15 mouse cellular contexts compared by ENCODE assay signal in genomic region chr4:155083553-155083952, GRCm38 (mm10). TPM values are rescaled to one million over a fixed set of nuclear protein-coding genes. Genes with fewer than 3 reads are reported as not detected.
DNase-seq lines count a peak whose midpoint lies in the region; ATAC-seq and TF ChIP-seq lines count a peak whose summit lies in the region.
"Had no signal": no experiment of that assay in that cellular context is flagged by ENCODE, and none has a peak within 500 bp of the region (broad histone marks: within the 10 kb centered on the region; RNA-seq: fewer than 3 reads in every experiment).

No protein-coding gene starts in this region.

- DNase-seq in hindbrain, embryonic 11.5 days (ENCODE audit: low spot score): no peak
- DNase-seq in hindbrain, postnatal 0 days (ENCODE audit: low spot score): no peak
- no peak for DNase-seq in midbrain, postnatal 0 days (ENCODE audit: low spot score)
- DNase-seq in midbrain, embryonic 14.5 days: no peak
- DNase-seq in liver, embryonic 11.5 days (ENCODE audit: low spot score): no peak
- DNase-seq in stomach, postnatal 0 days (ENCODE audit: low spot score): no peak
- no peak for DNase-seq in left cerebral cortex, postnatal 25 days (ENCODE audit: low spot score in 2 of 2)
- DNase-seq in urinary bladder, adult 2 months (ENCODE audit: low spot score): no peak
- DNase-seq: adrenal gland, postnatal 36 days; heart, adult 11 months; heart, postnatal 10 days; right cerebral cortex, postnatal 25 days had no signal

- WGBS in hindbrain, embryonic 11.5 days: 86% methylated on average over 4 of the region's 4 CpGs
- WGBS in hindbrain, postnatal 0 days: 94% methylated on average over 4 of the region's 4 CpGs
- WGBS in midbrain, postnatal 0 days: 96% methylated on average over 4 of the region's 4 CpGs
- WGBS in midbrain, embryonic 14.5 days: 91% methylated on average over 4 of the region's 4 CpGs
- 87% methylated on average over 4 of the region's 4 CpGs for WGBS in liver, embryonic 11.5 days
- WGBS in stomach, postnatal 0 days: 74% methylated on average over 4 of the region's 4 CpGs

- H3K4me2 ChIP-seq in hindbrain, embryonic 11.5 days (replicated peaks; ENCODE audit: low read depth, low read length): no peak overlapping the region
- H3K4me2 ChIP-seq in hindbrain, postnatal 0 days (ENCODE audit: low read depth, low read length): no peak overlapping the region
- no peak overlapping the region for H3K4me2 ChIP-seq in midbrain, postnatal 0 days (ENCODE audit: low read depth, low read length, poor library complexity, severe bottlenecking)
- no peak overlapping the region for H3K4me2 ChIP-seq in midbrain, embryonic 14.5 days (ENCODE audit: low read length)
- H3K4me2 ChIP-seq in liver, embryonic 11.5 days: 0 out of 2 replicates have a peak overlapping the region, but pooled peaks have one; percentile 7
- no peak overlapping the region for H3K4me2 ChIP-seq in stomach, postnatal 0 days (replicated peaks; ENCODE audit: low read depth)

- H3K4me1 ChIP-seq in hindbrain, embryonic 11.5 days (replicated peaks; ENCODE audit: control insufficient read depth, insufficient read depth, low read length): peaks cover 5% of the 10 kb centered on the region
- peaks cover 14% of the 10 kb centered on the region for H3K4me1 ChIP-seq in hindbrain, postnatal 0 days (ENCODE audit: insufficient read depth, low read length)
- peaks cover 10% of the 10 kb centered on the region for H3K4me1 ChIP-seq in midbrain, postnatal 0 days (ENCODE audit: insufficient read depth, low read length)
- peaks cover 24% of the 10 kb centered on the region for H3K4me1 ChIP-seq in midbrain, embryonic 14.5 days (ENCODE audit: control insufficient read depth, insufficient read depth, low read length)
- H3K4me1 ChIP-seq in liver, embryonic 11.5 days (replicated peaks; ENCODE audit: control insufficient read depth, insufficient read depth, low read length): peaks cover 25% of the 10 kb centered on the region
- peaks cover 7% of the 10 kb centered on the region for H3K4me1 ChIP-seq in stomach, postnatal 0 days (replicated peaks; ENCODE audit: control insufficient read depth, insufficient read depth)

- TF ChIP-seq CTCF in hindbrain, postnatal 0 days (IDR thresholded peaks at IDR 0.05; ENCODE audit: low read depth): no peak
- TF ChIP-seq CTCF in midbrain, postnatal 0 days (IDR thresholded peaks at IDR 0.05): 0 out of 2 replicates have a peak, but pooled peaks have one; percentile 11
- TF ChIP-seq CTCF in stomach, postnatal 0 days (IDR thresholded peaks at IDR 0.05; ENCODE audit: low read depth): 0 out of 2 replicates have a peak, but pooled peaks have one; percentile 5

- no peak overlapping the region for H3K4me3 ChIP-seq in hindbrain, embryonic 11.5 days (ENCODE audit: low read depth, low read length)
- no peak overlapping the region for H3K4me3 ChIP-seq in hindbrain, postnatal 0 days (ENCODE audit: low read length)
- H3K4me3 ChIP-seq in midbrain, postnatal 0 days (ENCODE audit: low read depth, low read length): no peak overlapping the region
- no peak overlapping the region for H3K4me3 ChIP-seq in midbrain, embryonic 14.5 days (replicated peaks; ENCODE audit: low read depth, low read length)
- H3K4me3 ChIP-seq in liver, embryonic 11.5 days (ENCODE audit: low read depth, low read length): no peak overlapping the region
- H3K4me3 ChIP-seq in stomach, postnatal 0 days (ENCODE audit: low read depth, low read length): no peak overlapping the region
- H3K4me3 ChIP-seq: erythroblast, embryonic 14.5 days had no signal

- H3K27me3 ChIP-seq in hindbrain, embryonic 11.5 days (ENCODE audit: control insufficient read depth, insufficient read depth, low read length): no peaks in the 10 kb centered on the region
- H3K27me3 ChIP-seq in hindbrain, postnatal 0 days (ENCODE audit: insufficient read depth, low read length): no peaks in the 10 kb centered on the region
- H3K27me3 ChIP-seq in midbrain, postnatal 0 days (ENCODE audit: insufficient read depth, low read length): no peaks in the 10 kb centered on the region
- H3K27me3 ChIP-seq in midbrain, embryonic 14.5 days (ENCODE audit: control insufficient read depth, insufficient read depth, low read length): no peaks in the 10 kb centered on the region
- no peaks in the 10 kb centered on the region for H3K27me3 ChIP-seq in liver, embryonic 11.5 days (replicated peaks; ENCODE audit: control insufficient read depth, insufficient read depth, low read length)
- no peaks in the 10 kb centered on the region for H3K27me3 ChIP-seq in stomach, postnatal 0 days (ENCODE audit: control insufficient read depth, insufficient read depth, low read length)
- H3K27me3 ChIP-seq: lung, embryonic 15.5 days had no signal

- no peak for ATAC-seq in hindbrain, embryonic 11.5 days (ENCODE audit: low FRiP score)
- no peak for ATAC-seq in hindbrain, postnatal 0 days
- no peak for ATAC-seq in midbrain, postnatal 0 days (ENCODE audit: low FRiP score)
- ATAC-seq in midbrain, embryonic 14.5 days (ENCODE audit: low FRiP score, low TSS enrichment): no peak
- no peak for ATAC-seq in liver, embryonic 11.5 days (replicated peaks; ENCODE audit: low FRiP score)
- no peak for ATAC-seq in stomach, postnatal 0 days (ENCODE audit: low FRiP score, low TSS enrichment)

- H3K9ac ChIP-seq in hindbrain, embryonic 11.5 days (ENCODE audit: low read depth, low read length): 0 out of 2 replicates have a peak overlapping the region, but pooled peaks have one; percentile 15
- no peak overlapping the region for H3K9ac ChIP-seq in hindbrain, postnatal 0 days (replicated peaks; ENCODE audit: low read length)
- no peak overlapping the region for H3K9ac ChIP-seq in midbrain, postnatal 0 days (replicated peaks; ENCODE audit: low read length, poor library complexity, severe bottlenecking)
- H3K9ac ChIP-seq in midbrain, embryonic 14.5 days (replicated peaks; ENCODE audit: low read length): no peak overlapping the region
- H3K9ac ChIP-seq in liver, embryonic 11.5 days (ENCODE audit: low read depth, low read length): no peak overlapping the region
- H3K9ac ChIP-seq in stomach, postnatal 0 days (ENCODE audit: low read length): no peak overlapping the region
- H3K9ac ChIP-seq: lung, embryonic 15.5 days had no signal

- intact Hi-C loops in left cerebral cortex, postnatal 25 days (cut with DNase I): no loop called here

- H3K27ac ChIP-seq in hindbrain, embryonic 11.5 days (ENCODE audit: low read depth, low read length): no peak overlapping the region
- H3K27ac ChIP-seq in hindbrain, postnatal 0 days: no peak overlapping the region
- no peak overlapping the region for H3K27ac ChIP-seq in midbrain, postnatal 0 days (ENCODE audit: low read depth, low read length)
- H3K27ac ChIP-seq in midbrain, embryonic 14.5 days (replicated peaks; ENCODE audit: low read depth, low read length): no peak overlapping the region
- H3K27ac ChIP-seq in liver, embryonic 11.5 days (ENCODE audit: low read depth, low read length): no peak overlapping the region; the same call in 1 of the 2 replicates
- 0 out of 2 replicates have a peak overlapping the region, but pooled peaks have one; percentile 4 for H3K27ac ChIP-seq in stomach, postnatal 0 days (replicated peaks)
- H3K27ac ChIP-seq: lung, embryonic 15.5 days had no signal

- TF ChIP-seq EP300 in stomach, postnatal 0 days (optimal IDR thresholded peaks at IDR 0.05): no peak

- peaks cover 13% of the 10 kb centered on the region for H3K36me3 ChIP-seq in hindbrain, embryonic 11.5 days (ENCODE audit: control insufficient read depth, insufficient read depth, low read length)
- H3K36me3 ChIP-seq in hindbrain, postnatal 0 days (ENCODE audit: insufficient read depth, low read length): peaks cover 25% of the 10 kb centered on the region
- peaks cover 26% of the 10 kb centered on the region for H3K36me3 ChIP-seq in midbrain, postnatal 0 days (ENCODE audit: insufficient read depth, low read length)
- peaks cover 39% of the 10 kb centered on the region for H3K36me3 ChIP-seq in midbrain, embryonic 14.5 days (ENCODE audit: control insufficient read depth, insufficient read depth, low read length)
- H3K36me3 ChIP-seq in liver, embryonic 11.5 days (ENCODE audit: control insufficient read depth, insufficient read depth, low read length): peaks cover 17% of the 10 kb centered on the region
- peaks cover 11% of the 10 kb centered on the region for H3K36me3 ChIP-seq in stomach, postnatal 0 days (ENCODE audit: control insufficient read depth, insufficient read depth, low read length)

- H3K9me3 ChIP-seq in hindbrain, embryonic 11.5 days (ENCODE audit: control insufficient read depth, low read length): no peaks in the 10 kb centered on the region
- no peaks in the 10 kb centered on the region for H3K9me3 ChIP-seq in hindbrain, postnatal 0 days (ENCODE audit: low read length)
- H3K9me3 ChIP-seq in midbrain, postnatal 0 days (ENCODE audit: low read length): no peaks in the 10 kb centered on the region
- no peaks in the 10 kb centered on the region for H3K9me3 ChIP-seq in midbrain, embryonic 14.5 days (ENCODE audit: control insufficient read depth, low read length)
- no peaks in the 10 kb centered on the region for H3K9me3 ChIP-seq in liver, embryonic 11.5 days (ENCODE audit: control insufficient read depth, low read length)
- H3K9me3 ChIP-seq in stomach, postnatal 0 days (ENCODE audit: control insufficient read depth, low read length): no peaks in the 10 kb centered on the region
- H3K9me3 ChIP-seq: lung, embryonic 15.5 days had no signal

RNA-seq across cellular contexts. Expression of gene Rer1, which starts 2.6 kb away (rescaled TPM):
- 156 and 166 TPM in 2 replicates for polyA plus RNA-seq in hindbrain, embryonic 11.5 days (2014; fragmentation: Nextera tagmentation; extraction: Ambion mirVana)
- total RNA-seq in hindbrain, postnatal 0 days (2014; rRNA removed): 85.4 and 93.5 TPM in 2 replicates
- 129 and 136 TPM in 2 replicates for polyA plus RNA-seq in hindbrain, postnatal 0 days (2015; fragmentation: Nextera tagmentation; extraction: Ambion mirVana)
- total RNA-seq in midbrain, postnatal 0 days (2014; rRNA removed): 91.4 and 104 TPM in 2 replicates
- polyA plus RNA-seq in midbrain, postnatal 0 days (2015; fragmentation: Nextera tagmentation; extraction: Ambion mirVana): 132 and 133 TPM in 2 replicates
- polyA plus RNA-seq in midbrain, embryonic 14.5 days (2014; fragmentation: Nextera tagmentation; extraction: Ambion mirVana): 139 and 148 TPM in 2 replicates
- polyA plus RNA-seq in liver, embryonic 11.5 days (2014; fragmentation: Nextera tagmentation; extraction: Ambion mirVana): 163 and 168 TPM in 2 replicates
- 182 and 185 TPM in 2 replicates for polyA plus RNA-seq in stomach, postnatal 0 days (2015; fragmentation: Nextera tagmentation; extraction: Ambion mirVana)
- total RNA-seq in left cerebral cortex, postnatal 25 days (2021): 10 to 100 TPM; 60.9 to 69.4 TPM
- polyA plus RNA-seq in urinary bladder, adult 2 months (2012; rRNA removed): 130 and 159 TPM in 2 replicates

RNA-seq across cellular contexts. Expression of gene Morn1, which starts 2.8 kb away (rescaled TPM):
- polyA plus RNA-seq in hindbrain, embryonic 11.5 days (2014; fragmentation: Nextera tagmentation; extraction: Ambion mirVana): 3.3 and 4.2 TPM in 2 replicates
- total RNA-seq in hindbrain, postnatal 0 days (2014; rRNA removed): 0.86 and 9.0 TPM in 2 replicates
- 8.9 and 10.0 TPM in 2 replicates for polyA plus RNA-seq in hindbrain, postnatal 0 days (2015; fragmentation: Nextera tagmentation; extraction: Ambion mirVana)
- 3.3 and 8.5 TPM in 2 replicates for total RNA-seq in midbrain, postnatal 0 days (2014; rRNA removed)
- 8.6 and 8.9 TPM in 2 replicates for polyA plus RNA-seq in midbrain, postnatal 0 days (2015; fragmentation: Nextera tagmentation; extraction: Ambion mirVana)
- 6.0 and 6.4 TPM in 2 replicates for polyA plus RNA-seq in midbrain, embryonic 14.5 days (2014; fragmentation: Nextera tagmentation; extraction: Ambion mirVana)
- 3.4 and 3.5 TPM in 2 replicates for polyA plus RNA-seq in liver, embryonic 11.5 days (2014; fragmentation: Nextera tagmentation; extraction: Ambion mirVana)
- polyA plus RNA-seq in stomach, postnatal 0 days (2015; fragmentation: Nextera tagmentation; extraction: Ambion mirVana): 3.2 and 3.6 TPM in 2 replicates
- 1 to 10 TPM; 8.6 to 9.7 TPM for total RNA-seq in left cerebral cortex, postnatal 25 days (2021)
- polyA plus RNA-seq in urinary bladder, adult 2 months (2012; rRNA removed): 6.7 and 7.0 TPM in 2 replicates

RNA-seq across cellular contexts. Expression of gene Pex10, which starts 16.7 kb away (rescaled TPM):
- 5.6 and 7.8 TPM in 2 replicates for polyA plus RNA-seq in hindbrain, embryonic 11.5 days (2014; fragmentation: Nextera tagmentation; extraction: Ambion mirVana)
- total RNA-seq in hindbrain, postnatal 0 days (2014; rRNA removed): 12.8 and 20.2 TPM in 2 replicates
- polyA plus RNA-seq in hindbrain, postnatal 0 days (2015; fragmentation: Nextera tagmentation; extraction: Ambion mirVana): 15.4 and 15.9 TPM in 2 replicates
- 12.2 and 14.0 TPM in 2 replicates for total RNA-seq in midbrain, postnatal 0 days (2014; rRNA removed)
- 15.2 and 15.7 TPM in 2 replicates for polyA plus RNA-seq in midbrain, postnatal 0 days (2015; fragmentation: Nextera tagmentation; extraction: Ambion mirVana)
- polyA plus RNA-seq in midbrain, embryonic 14.5 days (2014; fragmentation: Nextera tagmentation; extraction: Ambion mirVana): 6.0 and 10.0 TPM in 2 replicates
- 7.2 and 9.0 TPM in 2 replicates for polyA plus RNA-seq in liver, embryonic 11.5 days (2014; fragmentation: Nextera tagmentation; extraction: Ambion mirVana)
- polyA plus RNA-seq in stomach, postnatal 0 days (2015; fragmentation: Nextera tagmentation; extraction: Ambion mirVana): 10.3 and 10.5 TPM in 2 replicates
- total RNA-seq in left cerebral cortex, postnatal 25 days (2021): 10 to 100 TPM; 18.7 to 20.2 TPM
- 11.8 and 13.4 TPM in 2 replicates for polyA plus RNA-seq in urinary bladder, adult 2 months (2012; rRNA removed)

RNA-seq across cellular contexts. Expression of gene Plch2, which starts 27.0 kb away (rescaled TPM):
- polyA plus RNA-seq in hindbrain, embryonic 11.5 days (2014; fragmentation: Nextera tagmentation; extraction: Ambion mirVana): 1.5 and 2.1 TPM in 2 replicates
- 45.7 and 48.8 TPM in 2 replicates for total RNA-seq in hindbrain, postnatal 0 days (2014; rRNA removed)
- 12.5 and 12.8 TPM in 2 replicates for polyA plus RNA-seq in hindbrain, postnatal 0 days (2015; fragmentation: Nextera tagmentation; extraction: Ambion mirVana)
- 49.8 and 51.1 TPM in 2 replicates for total RNA-seq in midbrain, postnatal 0 days (2014; rRNA removed)
- polyA plus RNA-seq in midbrain, postnatal 0 days (2015; fragmentation: Nextera tagmentation; extraction: Ambion mirVana): 21.1 and 21.7 TPM in 2 replicates
- 12.1 and 13.0 TPM in 2 replicates for polyA plus RNA-seq in midbrain, embryonic 14.5 days (2014; fragmentation: Nextera tagmentation; extraction: Ambion mirVana)
- polyA plus RNA-seq in liver, embryonic 11.5 days (2014; fragmentation: Nextera tagmentation; extraction: Ambion mirVana): 0.12 and 0.43 TPM in 2 replicates
- 15.4 and 18.3 TPM in 2 replicates for polyA plus RNA-seq in stomach, postnatal 0 days (2015; fragmentation: Nextera tagmentation; extraction: Ambion mirVana)
- total RNA-seq in left cerebral cortex, postnatal 25 days (2021): 10 to 100 TPM; 76.2 to 81.5 TPM
- polyA plus RNA-seq in urinary bladder, adult 2 months (2012; rRNA removed): 83.1 and 93.6 TPM in 2 replicates
- total RNA-seq: common myeloid progenitor, adult 5-6 weeks; heart, postnatal 10 days had no signal
- polyA plus RNA-seq: erythroblast, embryonic 14.5 days had no signal
